Mouse (Mus musculus) kidney, embryonic 15.5 days (tissue): ENCODE measurements around the gene Clpx. TPM values are rescaled to one million over a fixed set of nuclear protein-coding genes. Genes with fewer than 3 reads are reported as not detected.
"Not testable (repeated sequence)": the region's sequence is repeated elsewhere in the genome, so short reads cannot be mapped to it uniquely, and the experiment has no call there.

ENCODE experiments used
- ATAC-seq: fragments of 200-750 bp; cut with Nextera tagmentation; replicated peaks from 2 replicates; pipeline ENCODE4 v1.8.0; 2017; ENCODE audit warnings: moderate TSS enrichment; ENCODE audit not compliant: low FRiP score
- H3K27ac ChIP-seq: fragments of 300-500 bp; sonication (generic); 2 replicates; pipeline ENCODE4 v1.5.1; 2015; ENCODE audit warnings: mild to moderate bottlenecking, inconsistent platforms
- H3K27me3 ChIP-seq: fragments of 300-500 bp; sonication (generic); 2 replicates; pipeline ENCODE4 v1.6.1; 2015; ENCODE audit warnings: inconsistent platforms
- H3K36me3 ChIP-seq: fragments of 300-500 bp; sonication (generic); 2 replicates; pipeline ENCODE4 v1.6.1; 2015; ENCODE audit warnings: inconsistent platforms
- H3K4me1 ChIP-seq: fragments of 300-500 bp; sonication (generic); 2 replicates; pipeline ENCODE4 v1.6.1; 2015; ENCODE audit warnings: inconsistent platforms
- H3K4me2 ChIP-seq: fragments of 300-500 bp; sonication (generic); 2 replicates; pipeline ENCODE4 v1.6.1; 2015; ENCODE audit warnings: moderate library complexity, mild to moderate bottlenecking, inconsistent platforms
- H3K4me3 ChIP-seq: fragments of 300-500 bp; sonication (generic); replicated peaks from 2 replicates; pipeline ENCODE4 v1.5.1; 2015; ENCODE audit warnings: mild to moderate bottlenecking, inconsistent platforms
- H3K9ac ChIP-seq: fragments of 300-500 bp; sonication (generic); 2 replicates; pipeline ENCODE4 v1.6.1; 2015; ENCODE audit warnings: mild to moderate bottlenecking, inconsistent platforms
- H3K9me3 ChIP-seq: fragments of 300-500 bp; sonication (generic); replicated peaks from 2 replicates; pipeline ENCODE4 v1.6.1; 2016; ENCODE audit warnings: inconsistent platforms
- WGBS: fragments of 180-500 bp; shearing (Covaris S2); methylation state at CpG from one replicate; pipeline ENCODE4 v1.1.7; 2015; ENCODE audit warnings: mixed read lengths; 5-methylcytosine and 5-hydroxymethylcytosine counted together
- polyA plus RNA-seq: library from polyadenylated mRNA; unstranded; fragments of >200 nt; fragmentation: Nextera tagmentation; extraction: Ambion mirVana; gene quantifications from 2 replicates; pipeline ENCODE4 v1.2.1, GENCODE M21; 2015

Clpx gene
- polyA plus RNA-seq, 1 experiment from 2014 or later = 50.6 TPM

DNA sequence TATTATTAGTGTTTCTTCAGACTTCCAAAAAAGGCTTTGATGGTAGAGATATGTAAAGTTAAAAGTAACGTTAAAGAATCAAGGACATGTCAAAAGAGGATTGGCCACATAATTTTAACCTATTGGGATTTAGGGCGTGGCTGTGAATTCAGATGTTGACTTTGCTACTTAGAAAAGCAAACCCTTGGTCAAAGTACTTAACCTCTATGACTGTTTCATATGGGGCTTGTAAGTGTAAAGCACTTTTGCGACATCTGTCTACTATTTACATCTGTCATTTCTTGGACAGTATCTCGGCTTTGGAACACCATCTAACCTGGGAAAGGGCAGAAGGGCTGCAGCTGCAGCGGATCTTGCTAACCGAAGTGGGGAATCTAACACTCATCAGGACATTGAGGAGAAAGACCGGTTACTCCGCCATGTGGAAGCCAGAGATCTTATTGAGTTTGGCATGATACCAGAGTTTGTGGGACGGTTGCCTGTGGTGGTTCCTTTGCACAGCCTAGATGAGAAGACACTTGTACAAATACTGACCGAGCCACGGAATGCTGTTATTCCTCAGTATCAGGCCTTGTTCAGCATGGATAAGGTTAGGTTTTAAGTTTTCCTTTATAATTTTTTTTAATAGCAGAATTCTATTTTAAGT lies 28.3 kb downstream of the Clpx start:
- Histone ChIP-seq H3K4me2 (no peak overlapping the region), H3K9me3 (no peaks in the 10 kb centered on the region), H3K27me3 (no peaks in the 10 kb centered on the region), H3K36me3 (peaks cover 86% of the 10 kb centered on the region), H3K4me3 (no peak overlapping the region), H3K4me1 (no peaks in the 10 kb centered on the region), H3K9ac (no peak overlapping the region), H3K27ac (no peak overlapping the region)
- ATAC-seq = no peak
- WGBS = 77% methylated on average over 11 of the region's 11 CpGs

- peaks cover 88% of the 10 kb centered on the region for H3K36me3 ChIP-seq
- H3K9me3 ChIP-seq = no peaks in the 10 kb centered on the region
- H3K4me3 ChIP-seq = no peak overlapping the region
- H3K27ac ChIP-seq = no peak overlapping the region
- no peaks in the 10 kb centered on the region for H3K4me1 ChIP-seq
- H3K4me2 ChIP-seq = no peak overlapping the region
- no peak overlapping the region for H3K9ac ChIP-seq
- no peak for ATAC-seq
- H3K27me3 ChIP-seq = no peaks in the 10 kb centered on the region
Observed at GRCm38 (mm10) chr9:65325971-65326370, 31.9 kb downstream of the Clpx start.

DNA sequence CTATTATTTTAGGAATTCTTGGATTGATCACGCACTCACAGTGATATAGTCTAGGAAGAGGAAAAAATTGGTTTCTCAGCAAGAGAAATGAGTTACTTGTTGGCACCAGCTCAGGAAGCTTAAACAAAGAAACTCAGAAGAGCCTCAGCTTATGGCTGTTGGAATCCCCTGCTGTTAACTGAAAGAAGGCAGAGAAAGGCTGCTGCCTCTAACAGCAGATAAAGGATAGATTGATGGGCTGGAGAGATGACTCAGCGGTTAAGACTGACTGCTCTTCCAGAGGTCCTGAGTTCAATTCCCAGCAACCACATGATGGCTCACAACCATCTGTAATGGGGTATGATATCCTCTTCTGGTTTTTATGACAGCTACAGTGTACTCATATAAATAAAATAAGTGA lies 33.3 kb downstream of the Clpx start:
- no peaks in the 10 kb centered on the region for H3K27me3 ChIP-seq
- ATAC-seq = no peak
- no peaks in the 10 kb centered on the region for H3K9me3 ChIP-seq
- no peak overlapping the region for H3K27ac ChIP-seq
- H3K4me2 ChIP-seq = no peak overlapping the region
- no peaks in the 10 kb centered on the region for H3K4me1 ChIP-seq
- H3K4me3 ChIP-seq = no peak overlapping the region
- peaks cover 86% of the 10 kb centered on the region for H3K36me3 ChIP-seq
- no peak overlapping the region for H3K9ac ChIP-seq
- 90% methylated on average over 2 of the region's 2 CpGs for WGBS

DNA sequence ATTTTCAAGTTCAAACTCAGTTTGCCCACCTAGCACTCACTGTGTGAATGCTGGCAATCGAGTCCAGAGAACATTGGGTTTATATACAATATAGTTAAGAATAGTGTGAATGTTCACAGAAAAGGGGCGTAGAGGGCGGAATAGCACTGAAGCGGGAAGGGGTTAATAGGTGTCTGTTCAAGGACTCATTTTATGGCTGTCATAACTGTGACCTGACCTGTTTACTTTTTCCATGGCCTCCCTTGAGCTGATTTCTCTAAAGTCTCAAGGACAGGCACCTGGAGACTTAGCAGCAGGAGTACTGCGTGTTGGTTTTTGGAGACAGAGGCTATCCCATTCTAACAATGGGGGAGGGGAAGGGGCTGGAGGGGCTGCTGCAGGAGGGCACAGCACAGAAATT lies 39.9 kb downstream of the Clpx start:
- no peak for ATAC-seq
- Histone ChIP-seq H3K27me3 (no peaks in the 10 kb centered on the region), H3K4me3 (no peak overlapping the region), H3K4me2 (no peak overlapping the region), H3K9me3 (no peaks in the 10 kb centered on the region), H3K4me1 (no peaks in the 10 kb centered on the region), H3K27ac (no peak overlapping the region), H3K36me3 (peaks cover 27% of the 10 kb centered on the region), H3K9ac (no peak overlapping the region)
- 80% methylated on average over 5 of the region's 5 CpGs for WGBS

DNA sequence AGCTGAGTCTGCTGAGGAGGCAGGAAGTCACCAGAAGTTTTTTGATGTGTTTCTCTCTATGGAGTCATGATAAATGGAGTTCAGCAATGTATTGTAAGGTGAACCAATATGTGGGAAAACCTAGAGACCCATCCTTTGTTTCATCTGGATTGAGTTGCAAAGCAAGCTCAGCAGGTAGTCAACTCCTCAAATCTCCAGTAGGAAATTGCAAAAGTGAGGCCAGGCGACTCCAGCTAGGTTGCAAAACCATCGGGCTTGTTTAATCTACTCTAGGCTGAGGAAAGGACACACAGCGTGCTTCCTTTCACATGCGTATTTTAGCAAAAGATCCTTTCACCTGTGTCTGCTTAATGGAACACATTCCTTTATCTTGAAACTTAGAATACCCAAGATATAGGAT lies 45.1 kb downstream of the Clpx start:
- H3K9me3 ChIP-seq = no peaks in the 10 kb centered on the region
- ATAC-seq = no peak
- H3K4me1 ChIP-seq = no peaks in the 10 kb centered on the region
- no peaks in the 10 kb centered on the region for H3K36me3 ChIP-seq
- H3K27me3 ChIP-seq = 0 out of 2 replicates have a peak, but pooled peaks cover 2% of the 10 kb centered on the region
- H3K27ac ChIP-seq = no peak overlapping the region
- WGBS = 86% methylated on average over 4 of the region's 4 CpGs
- no peak overlapping the region for H3K4me2 ChIP-seq
- no peak overlapping the region for H3K4me3 ChIP-seq
- no peak overlapping the region for H3K9ac ChIP-seq

DNA sequence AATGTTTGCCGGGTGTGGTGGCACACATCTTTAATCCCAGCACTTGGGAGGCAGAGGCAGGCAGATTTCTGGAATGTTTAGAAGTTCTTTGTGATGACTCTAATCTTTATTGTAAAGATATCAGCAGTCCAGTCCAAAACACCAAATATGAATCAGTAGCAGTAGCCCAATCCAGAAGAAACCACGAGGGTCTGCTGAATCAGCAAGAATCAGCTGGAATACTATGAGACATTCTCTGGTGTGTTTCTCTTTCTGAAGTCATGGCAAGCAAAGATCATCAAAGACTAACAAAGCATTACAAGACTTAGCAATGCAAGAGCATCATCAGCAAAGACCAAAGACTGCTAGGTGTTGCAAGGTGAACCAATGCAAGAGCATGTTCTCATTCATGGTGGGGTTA lies 46.4 kb downstream of the Clpx start:
- H3K4me1 ChIP-seq = no peaks in the 10 kb centered on the region
- no peaks in the 10 kb centered on the region for H3K36me3 ChIP-seq
- 89% methylated on average over 2 of the region's 2 CpGs for WGBS
- H3K9ac ChIP-seq = no peak overlapping the region
- H3K4me3 ChIP-seq = no peak overlapping the region
- H3K9me3 ChIP-seq = peaks cover 5% of the 10 kb centered on the region; the same call in 1 of the 2 replicates
- no peak overlapping the region for H3K4me2 ChIP-seq
- H3K27ac ChIP-seq = no peak overlapping the region
- no peak for ATAC-seq
- H3K27me3 ChIP-seq = 0 out of 2 replicates have a peak, but pooled peaks cover 2% of the 10 kb centered on the region

- Histone ChIP-seq H3K4me3 (peak overlapping the region; percentile 89), H3K4me2 (peak overlapping the region; percentile 81), H3K4me1 (peaks cover 11% of the 10 kb centered on the region), H3K27ac (peak overlapping the region; percentile 99), H3K9ac (peak overlapping the region; percentile 99)
- H3K9me3 ChIP-seq, ATAC-seq, H3K36me3 ChIP-seq, H3K27me3 ChIP-seq: not testable (repeated sequence)
- WGBS = 68% methylated on average over 11 of the region's 11 CpGs
Observed at GRCm38 (mm10) chr9:65345439-65345838, 51.4 kb downstream of the Clpx start.

- Histone ChIP-seq H3K9me3 (peaks cover 5% of the 10 kb centered on the region; the same call in 1 of the 2 replicates), H3K9ac (peak within 1 kb of the TSS; percentile 99), H3K27me3 (0 out of 2 replicates have a peak, but pooled peaks cover 2% of the 10 kb centered on the region), H3K4me1 (peaks cover 11% of the 10 kb centered on the region), H3K4me3 (peak within 1 kb of the TSS; percentile 89), H3K27ac (peak within 1 kb of the TSS; percentile 99), H3K4me2 (peak within 1 kb of the TSS; percentile 81), H3K36me3 (no peaks in the 10 kb centered on the region)
- WGBS = 1% methylated on average over 55 of the region's 59 CpGs
- peak; percentile 94 for ATAC-seq
Observed at GRCm38 (mm10) chr9:65345854-65346475, 51.9 kb downstream of the Clpx start, which contains the start of gene Pdcd7. TSS of gene Pdcd7 (plus strand) at chr9:65346104.

- H3K27me3 ChIP-seq = 0 out of 2 replicates have a peak, but pooled peaks cover 2% of the 10 kb centered on the region
- under 1% methylated on average over 77 of the region's 77 CpGs for WGBS
Observed at GRCm38 (mm10) chr9:65346476-65347111, 52.5 kb downstream of the Clpx start.

GRCm38 (mm10) chr9:65347112-65347850 lies 53.2 kb downstream of the Clpx start:
- Histone ChIP-seq H3K9ac (peak overlapping the region; percentile 99), H3K36me3 (no peaks in the 10 kb centered on the region), H3K27me3 (0 out of 2 replicates have a peak, but pooled peaks cover 2% of the 10 kb centered on the region), H3K27ac (peak overlapping the region; percentile 99), H3K4me2 (peak overlapping the region; percentile 81), H3K4me1 (peaks cover 11% of the 10 kb centered on the region), H3K9me3 (peaks cover 5% of the 10 kb centered on the region; the same call in 1 of the 2 replicates), H3K4me3 (peak overlapping the region; percentile 89)
- no peak for ATAC-seq
- WGBS = 41% methylated on average over 8 of the region's 8 CpGs

More at GRCm38 (mm10) chr9:65346476-65347111, 52.5 kb downstream of the Clpx start:
- Histone ChIP-seq H3K4me2 (peak overlapping the region; percentile 81), H3K9me3 (peaks cover 5% of the 10 kb centered on the region; the same call in 1 of the 2 replicates), H3K27ac (peak overlapping the region; percentile 99), H3K4me3 (peak overlapping the region; percentile 89), H3K9ac (peak overlapping the region; percentile 99), H3K36me3 (no peaks in the 10 kb centered on the region), H3K4me1 (peaks cover 11% of the 10 kb centered on the region)
- ATAC-seq = peak; percentile 80

- Histone ChIP-seq H3K4me2 (no peak overlapping the region), H3K9me3 (no peaks in the 10 kb centered on the region), H3K4me3 (no peak overlapping the region), H3K27me3 (no peaks in the 10 kb centered on the region), H3K9ac (no peak overlapping the region), H3K36me3 (peaks cover 42% of the 10 kb centered on the region), H3K4me1 (no peaks in the 10 kb centered on the region), H3K27ac (no peak overlapping the region)
- WGBS = 79% methylated on average over 5 of the region's 5 CpGs
- ATAC-seq = no peak
Observed at GRCm38 (mm10) chr9:65353251-65353650, 59.2 kb downstream of the Clpx start.
